Mouse (Mus musculus) thymus, adult 2 months (tissue): ENCODE data around the gene Emb. TPM values are rescaled to one million over a fixed set of nuclear protein-coding genes. Genes with fewer than 3 reads are reported as not detected.

ENCODE experiments used
- DNase-seq: peaks from one replicate; pipeline ENCODE4 v3.0.0; 2021
- H3K27ac ChIP-seq: fragments of 200-500 bp; 2 replicates; pipeline ENCODE4 v1.5.1; 2012; ENCODE audit warnings: low read length, control low read depth; ENCODE audit not compliant: control insufficient read depth, insufficient read depth
- H3K27me3 ChIP-seq: fragments of 200-500 bp; 2 replicates; pipeline ENCODE4 v1.6.1; 2012; ENCODE audit warnings: mild to moderate bottlenecking, low read length, moderate library complexity, mixed read lengths; ENCODE audit not compliant: control insufficient read depth, insufficient read depth
- H3K36me3 ChIP-seq: fragments of 200-500 bp; 2 replicates; pipeline ENCODE4 v1.6.1; 2012; ENCODE audit warnings: mild to moderate bottlenecking, low read length, moderate library complexity; ENCODE audit not compliant: control insufficient read depth, insufficient read depth
- H3K4me1 ChIP-seq: fragments of 200-500 bp; replicated peaks from 2 replicates; pipeline ENCODE4 v1.6.1; 2012; ENCODE audit warnings: low read length; ENCODE audit not compliant: control insufficient read depth, insufficient read depth
- H3K4me3 ChIP-seq: fragments of 200-500 bp; 2 replicates; pipeline ENCODE4 v1.5.1; 2012; ENCODE audit warnings: mild to moderate bottlenecking, low read length, control low read depth, moderate library complexity; ENCODE audit not compliant: control insufficient read depth, insufficient read depth
- CTCF ChIP-seq: fragments of 200-500 bp; IDR thresholded peaks from 2 replicates; pipeline ENCODE4 v1.5.1; 2012; ENCODE audit warnings: mild to moderate bottlenecking, control low read depth, low read length, moderate library complexity, borderline replicate concordance; ENCODE audit not compliant: control insufficient read depth, poor library complexity, insufficient read depth; ENCODE audit errors: extremely low read depth
- POLR2A ChIP-seq: fragments of 200-500 bp; IDR thresholded peaks from 2 replicates; pipeline ENCODE4 v1.6.1; 2012; ENCODE audit warnings: mild to moderate bottlenecking, low read length, control low read depth, moderate library complexity; ENCODE audit not compliant: control insufficient read depth, poor library complexity, insufficient read depth; ENCODE audit errors: extremely low read depth
- WGBS: fragments of 180-500 bp; shearing (Covaris S2); methylation state at CpG from one replicate; pipeline ENCODE4 v1.1.7; 2018; 5-methylcytosine and 5-hydroxymethylcytosine counted together
- polyA plus RNA-seq: library from polyadenylated mRNA; depleted of rRNA; stranded (reverse); fragments of >200 nt; gene quantifications from 2 replicates; pipeline ENCODE4 v1.2.3, GENCODE M21; 2012

The Emb gene
- polyA plus RNA-seq, 1 experiment, result 63.4 TPM

- 0 out of 2 replicates have a peak, but pooled peaks cover 3% of the 10 kb centered on the region for H3K36me3 ChIP-seq
- no peak overlapping the region for H3K4me3 ChIP-seq
- H3K4me1 ChIP-seq, result peaks cover 6% of the 10 kb centered on the region
- no peak for TF ChIP-seq POLR2A
- TF ChIP-seq CTCF, result no peak
- no peaks in the 10 kb centered on the region for H3K27me3 ChIP-seq
- H3K27ac ChIP-seq, result no peak overlapping the region; the same call in 1 of the 2 replicates
- no peak for DNase-seq
- WGBS, result 86% methylated on average over 6 of the region's 6 CpGs
Observed at GRCm38 (mm10) chr13:117230371-117231110, 22.2 kb downstream of the Emb start.

GRCm38 (mm10) chr13:117233808-117234207 lies 25.5 kb downstream of the Emb start:
- DNase-seq, result no peak
- Histone ChIP-seq H3K27ac (no peak overlapping the region), H3K27me3 (no peaks in the 10 kb centered on the region), H3K4me1 (peaks cover 5% of the 10 kb centered on the region; the same call in 1 of the 2 replicates), H3K36me3 (0 out of 2 replicates have a peak, but pooled peaks cover 5% of the 10 kb centered on the region), H3K4me3 (no peak overlapping the region)
- whole genome bisulfite sequencing, result 99% methylated on average over 8 of the region's 8 CpGs
- TF ChIP-seq POLR2A, result no peak
- TF ChIP-seq CTCF, result no peak

GRCm38 (mm10) chr13:117234486-117234885 lies 26.1 kb downstream of the Emb start:
- no peak for DNase-seq
- no peak overlapping the region for H3K4me3 ChIP-seq
- 0 out of 2 replicates have a peak, but pooled peaks cover 8% of the 10 kb centered on the region for H3K36me3 ChIP-seq
- peaks cover 5% of the 10 kb centered on the region; the same call in 1 of the 2 replicates for H3K4me1 ChIP-seq
- no peak overlapping the region for H3K27ac ChIP-seq
- H3K27me3 ChIP-seq, result no peaks in the 10 kb centered on the region
- TF ChIP-seq CTCF (no peak), POLR2A (no peak)
- 93% methylated on average over 7 of the region's 7 CpGs for WGBS

- H3K27me3 ChIP-seq, result no peaks in the 10 kb centered on the region
- 67% methylated on average over 11 of the region's 11 CpGs for WGBS
- H3K27ac ChIP-seq, result no peak overlapping the region
- TF ChIP-seq POLR2A (no peak), CTCF (no peak)
- no peak overlapping the region for H3K4me3 ChIP-seq
- H3K36me3 ChIP-seq, result 0 out of 2 replicates have a peak, but pooled peaks cover 8% of the 10 kb centered on the region
- no peak for DNase-seq
- peaks cover 5% of the 10 kb centered on the region; the same call in 1 of the 2 replicates for H3K4me1 ChIP-seq
Observed at GRCm38 (mm10) chr13:117235530-117236212, 27.3 kb downstream of the Emb start.

GRCm38 (mm10) chr13:117237111-117237510 lies 28.8 kb downstream of the Emb start:
- H3K27me3 ChIP-seq, result no peaks in the 10 kb centered on the region
- 63% methylated on average over 4 of the region's 4 CpGs for WGBS
- no peak overlapping the region for H3K27ac ChIP-seq

GRCm38 (mm10) chr13:117242063-117242462 lies 33.7 kb downstream of the Emb start:
- no peak for DNase-seq
- H3K4me3 ChIP-seq, result no peak overlapping the region
- WGBS, result 7% methylated on average over 3 of the region's 3 CpGs
- H3K4me1 ChIP-seq, result peaks cover 6% of the 10 kb centered on the region
- TF ChIP-seq POLR2A, result no peak
- TF ChIP-seq CTCF, result no peak
- H3K27ac ChIP-seq, result no peak overlapping the region; the same call in 1 of the 2 replicates
- peaks cover 10% of the 10 kb centered on the region; the same call in 1 of the 2 replicates for H3K36me3 ChIP-seq
- no peaks in the 10 kb centered on the region for H3K27me3 ChIP-seq

More at GRCm38 (mm10) chr13:117237111-117237510, 28.8 kb downstream of the Emb start:
- Histone ChIP-seq H3K4me1 (peaks cover 3% of the 10 kb centered on the region; the same call in 1 of the 2 replicates), H3K36me3 (0 out of 2 replicates have a peak, but pooled peaks cover 8% of the 10 kb centered on the region), H3K4me3 (no peak overlapping the region)
- DNase-seq, result no peak
- no peak for TF ChIP-seq CTCF
- TF ChIP-seq POLR2A, result no peak
